Mouse (Mus musculus) neural tube, embryonic 11.5 days (tissue): ENCODE results near the gene Ina. TPM values are rescaled to one million over a fixed set of nuclear protein-coding genes. Genes with fewer than 3 reads are reported as not detected.
"Not testable (repeated sequence)": the region's sequence is repeated elsewhere in the genome, so short reads cannot be mapped to it uniquely, and the experiment has no call there.

Source experiments
- ATAC-seq: fragments of 200-750 bp; cut with Nextera tagmentation; 2 replicates; pipeline ENCODE4 v1.8.0; 2017; ENCODE audit warnings: moderate number of reproducible peaks, mild to moderate bottlenecking, moderate TSS enrichment, moderate library complexity; ENCODE audit not compliant: insufficient read depth, low FRiP score, low TSS enrichment
- DNase-seq: peaks from one replicate; pipeline ENCODE4 v3.0.0-alpha.2; 2015; ENCODE audit warnings: low spot score
- H3K27ac ChIP-seq: fragments of 300-500 bp; sonication (generic); 2 replicates; pipeline ENCODE4 v1.5.1; 2014; ENCODE audit warnings: low read depth, mild to moderate bottlenecking, low read length
- H3K27me3 ChIP-seq: fragments of 300-500 bp; sonication (generic); 2 replicates; pipeline ENCODE4 v1.6.1; 2014; ENCODE audit warnings: mild to moderate bottlenecking, low read length, mixed read lengths; ENCODE audit not compliant: control insufficient read depth, insufficient read depth
- H3K36me3 ChIP-seq: fragments of 300-500 bp; sonication (generic); 2 replicates; pipeline ENCODE4 v1.6.1; 2014; ENCODE audit warnings: mild to moderate bottlenecking, low read length, moderate library complexity, mixed read lengths; ENCODE audit not compliant: control insufficient read depth, insufficient read depth
- H3K4me1 ChIP-seq: fragments of 300-500 bp; sonication (generic); 2 replicates; pipeline ENCODE4 v1.6.1; 2014; ENCODE audit warnings: low read length, mixed read lengths; ENCODE audit not compliant: control insufficient read depth, insufficient read depth
- H3K4me2 ChIP-seq: fragments of 300-500 bp; sonication (generic); 2 replicates; pipeline ENCODE4 v1.6.1; 2014; ENCODE audit warnings: low read depth, mild to moderate bottlenecking, moderate library complexity
- H3K4me3 ChIP-seq: fragments of 300-500 bp; sonication (generic); 2 replicates; pipeline ENCODE4 v1.5.1; 2014; ENCODE audit warnings: low read depth, low read length
- H3K9ac ChIP-seq: fragments of 300-500 bp; sonication (generic); 2 replicates; pipeline ENCODE4 v1.6.1; 2014; ENCODE audit warnings: mild to moderate bottlenecking, low read length
- H3K9me3 ChIP-seq: fragments of 300-500 bp; sonication (generic); 2 replicates; pipeline ENCODE4 v1.6.1; 2016; ENCODE audit warnings: low read length; ENCODE audit not compliant: control insufficient read depth
- WGBS: fragments of 180-500 bp; shearing (Covaris S2); extraction: QIAGEN DNeasy Blood & Tissue Kit; methylation state at CpG from one replicate; pipeline ENCODE4 v1.1.7; 2014; 5-methylcytosine and 5-hydroxymethylcytosine counted together
- polyA plus RNA-seq: library from polyadenylated mRNA; unstranded; fragments of >200 nt; fragmentation: Nextera tagmentation; extraction: Ambion mirVana; gene quantifications from 2 replicates; pipeline ENCODE4 v1.2.1, GENCODE M21; 2014

Gene Ina
- polyA plus RNA-seq, 1 experiment from 2014 or later: 332 TPM

DNA sequence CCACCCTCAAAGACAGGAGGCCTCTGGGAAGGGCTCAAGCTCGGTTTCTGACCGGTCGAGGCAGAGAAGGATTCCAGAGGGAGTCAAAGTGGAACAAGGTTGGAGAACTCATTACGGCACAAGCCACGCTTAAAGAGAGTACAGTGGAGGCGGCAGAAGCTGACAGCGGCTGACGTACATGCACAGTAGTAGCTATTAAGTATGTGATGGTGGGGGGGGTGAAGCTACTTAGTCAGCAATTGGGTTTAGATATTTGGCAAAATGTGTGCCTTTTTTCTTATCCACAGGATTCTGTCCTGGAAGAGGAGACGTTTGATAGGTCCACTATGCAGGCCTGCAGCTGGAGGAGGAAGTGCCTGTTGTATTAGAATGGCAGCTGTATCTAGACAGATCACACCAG, 42.8 kb upstream of the Ina start:
- no peaks in the 10 kb centered on the region for H3K36me3 ChIP-seq
- 63% methylated on average over 9 of the region's 9 CpGs for WGBS
- peaks cover 9% of the 10 kb centered on the region for H3K4me1 ChIP-seq
- H3K9me3 ChIP-seq: no peaks in the 10 kb centered on the region
- H3K27ac ChIP-seq: peak overlapping the region; percentile 79
- H3K9ac ChIP-seq: peak overlapping the region; percentile 35; the same call in 1 of the 2 replicates
- ATAC-seq: no peak
- DNase-seq: peak; percentile 18
- no peaks in the 10 kb centered on the region for H3K27me3 ChIP-seq
- H3K4me3 ChIP-seq: no peak overlapping the region
- H3K4me2 ChIP-seq: no peak overlapping the region

DNA sequence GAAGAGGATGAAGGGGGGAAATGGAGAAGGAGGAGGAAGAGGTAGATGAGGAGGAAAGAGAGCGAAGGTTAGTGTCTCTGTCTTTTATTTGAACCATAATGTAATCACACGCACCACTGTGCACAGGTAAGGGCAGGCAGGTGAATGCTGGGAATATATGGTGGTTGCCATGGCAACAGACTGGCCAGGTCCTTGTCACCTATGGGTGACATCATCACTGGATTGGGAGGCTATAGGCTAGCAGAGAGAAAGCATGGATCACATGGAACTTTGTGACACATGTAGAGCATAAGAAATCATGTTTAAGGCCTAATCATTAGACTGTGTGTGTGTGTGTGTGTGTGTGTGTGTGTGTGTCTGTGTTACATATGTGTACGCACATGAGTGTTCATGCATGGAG, 42.3 kb upstream of the Ina start:
- H3K4me1 ChIP-seq: peaks cover 9% of the 10 kb centered on the region
- ATAC-seq (no peak), DNase-seq (no peak)
- no peak overlapping the region for H3K4me2 ChIP-seq
- no peak overlapping the region for H3K27ac ChIP-seq
- H3K4me3 ChIP-seq: no peak overlapping the region
- H3K36me3 ChIP-seq: no peaks in the 10 kb centered on the region
- no peak overlapping the region for H3K9ac ChIP-seq
- no peaks in the 10 kb centered on the region for H3K9me3 ChIP-seq
- no peaks in the 10 kb centered on the region for H3K27me3 ChIP-seq
- WGBS: 95% methylated on average over 3 of the region's 3 CpGs

DNA sequence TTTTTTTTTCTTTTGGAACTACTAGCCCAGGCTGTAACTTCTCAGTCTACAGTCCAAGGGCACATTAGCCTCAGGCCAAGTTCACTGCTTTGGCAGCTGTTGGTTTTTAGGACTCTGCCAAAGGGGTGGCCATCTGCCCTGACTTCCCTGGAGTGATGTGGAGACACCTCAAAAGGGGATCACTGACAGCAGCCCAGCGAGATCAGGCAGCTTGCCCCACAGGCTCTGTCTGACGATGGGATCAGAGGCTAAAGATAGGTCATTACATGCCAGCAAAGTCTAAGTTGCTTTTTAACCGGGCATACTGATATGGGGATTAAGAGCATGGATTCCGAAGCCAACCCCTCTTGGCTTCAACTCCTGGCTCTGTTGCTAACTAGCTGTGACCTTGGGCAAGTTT, 38.9 kb upstream of the Ina start:
- 81% methylated on average over 4 of the region's 4 CpGs for WGBS
- DNase-seq: no peak

DNA sequence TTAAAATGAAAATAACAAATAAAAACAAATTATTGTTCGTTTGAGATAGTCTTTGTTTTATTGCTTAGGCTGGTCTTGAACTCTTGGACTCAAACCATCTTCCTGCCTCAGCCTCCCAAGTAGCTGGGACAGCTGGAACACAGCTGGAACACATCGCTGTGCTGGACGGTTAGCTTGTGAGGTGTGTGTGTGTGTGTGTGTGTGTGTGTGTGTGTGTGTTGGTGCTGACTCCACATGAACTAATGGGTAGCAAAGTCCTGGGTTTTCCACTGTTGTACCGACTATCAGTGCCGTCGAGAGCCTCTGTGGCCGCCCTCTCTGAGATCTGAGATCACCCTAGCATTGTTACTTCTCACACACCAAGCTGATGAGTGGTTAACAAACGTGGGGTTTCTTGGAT, 38.5 kb upstream of the Ina start:
- Histone ChIP-seq H3K9me3 (no peaks in the 10 kb centered on the region), H3K27ac (no peak overlapping the region), H3K4me2 (no peak overlapping the region), H3K36me3 (no peaks in the 10 kb centered on the region), H3K4me1 (peaks cover 9% of the 10 kb centered on the region), H3K4me3 (no peak overlapping the region), H3K27me3 (no peaks in the 10 kb centered on the region), H3K9ac (no peak overlapping the region)
- ATAC-seq (no peak), DNase-seq (no peak)
- WGBS: 87% methylated on average over 8 of the region's 8 CpGs

More for the DNA sequence above, 38.9 kb upstream of the Ina start:
- peaks cover 9% of the 10 kb centered on the region for H3K4me1 ChIP-seq
- no peak for ATAC-seq
- no peak overlapping the region for H3K4me2 ChIP-seq
- H3K27ac ChIP-seq: no peak overlapping the region
- no peak overlapping the region for H3K4me3 ChIP-seq
- H3K27me3 ChIP-seq: no peaks in the 10 kb centered on the region
- no peak overlapping the region for H3K9ac ChIP-seq
- H3K36me3 ChIP-seq: no peaks in the 10 kb centered on the region
- no peaks in the 10 kb centered on the region for H3K9me3 ChIP-seq

DNA sequence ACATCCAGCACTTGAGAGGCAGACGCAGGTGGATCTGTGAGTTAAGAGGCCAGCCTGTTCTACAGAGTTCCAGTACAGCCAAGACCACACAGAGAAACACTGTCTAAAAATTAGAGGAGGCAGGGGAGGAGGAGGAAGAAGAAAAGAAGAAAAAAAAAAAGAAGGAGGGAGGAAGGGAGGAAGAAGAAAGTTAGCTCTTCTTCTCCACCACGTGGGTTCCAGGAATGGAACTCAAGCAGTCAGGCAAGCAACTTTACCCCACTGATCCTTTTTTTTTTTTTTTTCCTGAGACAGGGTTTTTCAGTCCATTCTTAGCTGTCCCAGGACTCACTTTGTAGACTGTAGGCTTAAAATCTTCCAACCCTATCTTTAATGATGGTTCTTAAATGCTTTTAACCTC, 37.8 kb upstream of the Ina start:
- WGBS: 72% methylated on average over 2 of the region's 2 CpGs
- no peak for ATAC-seq
- H3K36me3 ChIP-seq: no peaks in the 10 kb centered on the region

DNA sequence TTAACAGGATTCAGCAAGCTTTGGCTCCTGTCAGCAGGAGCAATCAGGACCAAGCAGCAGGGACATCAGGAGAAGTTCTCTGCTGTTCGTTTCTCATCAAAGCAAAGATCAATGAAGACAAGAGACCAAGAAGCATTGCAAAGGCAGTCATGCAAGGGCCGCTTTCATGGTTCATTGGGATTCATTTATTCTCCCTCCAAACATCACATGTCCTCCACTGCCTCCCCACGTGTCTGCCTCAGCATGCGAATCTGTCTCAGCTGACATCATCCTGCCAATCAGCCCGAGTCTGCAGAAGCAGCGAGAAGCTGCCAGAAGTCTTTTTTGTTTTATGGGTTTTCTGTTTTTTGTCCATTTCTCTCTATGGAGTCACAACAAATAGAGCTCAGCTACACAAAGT, 37.0 kb upstream of the Ina start:
- Histone ChIP-seq H3K4me3 (no peak overlapping the region), H3K27ac (no peak overlapping the region), H3K27me3 (no peaks in the 10 kb centered on the region), H3K9ac (no peak overlapping the region), H3K4me1 (no peaks in the 10 kb centered on the region), H3K4me2 (no peak overlapping the region), H3K9me3 (no peaks in the 10 kb centered on the region), H3K36me3 (no peaks in the 10 kb centered on the region)
- no peak for ATAC-seq
- peak; percentile 26 for DNase-seq
- 44% methylated on average over 6 of the region's 6 CpGs for WGBS

More for the DNA sequence above, 37.8 kb upstream of the Ina start:
- Histone ChIP-seq H3K27me3 (no peaks in the 10 kb centered on the region), H3K27ac (no peak overlapping the region), H3K4me1 (peaks cover 3% of the 10 kb centered on the region; the same call in 1 of the 2 replicates), H3K4me2 (no peak overlapping the region), H3K9me3 (no peaks in the 10 kb centered on the region), H3K9ac (no peak overlapping the region), H3K4me3 (no peak overlapping the region)
- no peak for DNase-seq

DNA sequence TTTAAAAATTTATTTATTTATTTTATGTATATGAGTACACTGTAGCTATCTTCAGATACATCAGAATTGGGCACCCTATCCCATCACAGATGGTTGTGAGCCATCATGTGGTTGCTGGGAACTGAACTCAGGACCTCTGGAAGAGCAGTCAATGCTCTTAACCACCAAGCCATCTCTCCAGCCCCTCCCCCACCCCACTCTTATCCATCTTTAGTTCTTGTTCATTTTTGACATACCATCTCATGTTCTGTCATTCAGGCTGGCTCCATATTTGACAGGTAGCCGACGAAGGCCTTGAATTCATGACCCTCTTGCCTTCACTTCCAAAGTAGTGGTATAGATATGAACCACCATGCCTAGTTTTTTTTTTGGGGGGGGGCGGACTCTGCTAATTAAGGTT, 36.4 kb upstream of the Ina start:
- WGBS: 95% methylated on average over 3 of the region's 3 CpGs
- not testable (repeated sequence) for DNase-seq

DNA sequence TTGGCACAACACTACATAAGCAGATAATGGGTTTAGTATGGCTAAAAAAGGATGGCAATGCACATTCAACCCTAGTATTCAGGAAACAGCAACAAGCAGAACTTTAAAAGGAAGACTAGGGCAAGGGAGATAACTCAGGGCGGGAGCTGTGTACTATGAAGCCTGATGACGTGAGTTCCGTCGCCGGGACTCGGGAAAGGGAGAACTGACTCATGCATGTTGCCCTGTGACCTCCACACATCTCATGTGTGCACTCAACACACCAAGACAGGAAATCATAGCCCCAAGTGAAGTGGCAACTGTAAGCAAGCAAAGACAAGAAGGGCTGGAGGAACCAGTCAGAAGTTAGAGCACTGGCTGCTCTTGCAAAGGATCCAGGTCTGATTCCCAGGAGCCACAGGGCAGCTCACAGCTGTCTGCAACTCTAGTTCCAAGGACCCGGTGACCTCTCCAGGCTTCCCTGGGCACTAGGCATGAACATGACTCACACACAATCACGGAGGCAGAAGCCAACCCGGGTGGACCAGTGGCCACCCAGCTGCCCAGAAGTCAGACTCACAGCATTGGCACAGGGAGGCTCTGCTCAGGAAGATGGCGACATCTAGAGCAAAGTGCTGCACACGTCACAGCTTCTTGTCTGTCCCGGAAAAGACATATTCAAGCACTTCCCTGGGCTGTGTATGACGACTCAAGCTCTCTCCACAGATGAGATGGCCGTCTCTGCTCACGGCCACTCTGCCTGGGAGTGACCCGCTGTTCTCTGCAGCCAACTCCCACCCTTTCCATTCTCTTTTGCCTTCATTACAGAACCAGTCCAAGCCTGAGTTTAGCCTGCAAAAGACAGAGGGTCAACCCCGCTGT, 35.3 kb upstream of the Ina start:
- H3K9ac ChIP-seq: no peak overlapping the region
- H3K27me3 ChIP-seq: no peaks in the 10 kb centered on the region
- no peak overlapping the region for H3K4me2 ChIP-seq
- H3K27ac ChIP-seq: no peak overlapping the region
- 0 out of 2 replicates have a peak, but pooled peaks cover 5% of the 10 kb centered on the region for H3K4me1 ChIP-seq
- H3K4me3 ChIP-seq: no peak overlapping the region
- H3K9me3 ChIP-seq: no peaks in the 10 kb centered on the region
- 86% methylated on average over 17 of the region's 17 CpGs for WGBS
- DNase-seq (no peak), ATAC-seq (no peak)
- H3K36me3 ChIP-seq: no peaks in the 10 kb centered on the region

More for the DNA sequence above, 36.4 kb upstream of the Ina start:
- not testable (repeated sequence) for H3K4me1 ChIP-seq, H3K9ac ChIP-seq, H3K36me3 ChIP-seq, ATAC-seq, H3K27me3 ChIP-seq, H3K27ac ChIP-seq, H3K9me3 ChIP-seq, H3K4me3 ChIP-seq, H3K4me2 ChIP-seq

DNA sequence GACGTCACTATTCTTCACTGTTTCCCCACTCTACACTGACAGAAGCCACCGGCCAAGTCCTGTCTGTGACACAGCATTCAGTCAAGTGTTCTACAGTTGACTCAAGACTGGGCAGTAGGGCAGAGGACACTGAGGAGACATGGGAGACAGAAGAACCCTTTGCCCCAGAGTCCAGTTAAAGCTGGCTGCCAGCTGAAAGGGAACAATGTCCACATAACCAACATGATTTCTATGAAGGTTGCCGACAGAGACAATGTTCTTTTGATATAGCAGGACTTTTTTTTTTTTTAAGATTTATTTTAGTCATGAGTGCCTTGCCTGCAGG, 34.8 kb upstream of the Ina start:
- Histone ChIP-seq H3K9ac (no peak overlapping the region), H3K4me2 (no peak overlapping the region), H3K4me3 (no peak overlapping the region), H3K36me3 (no peaks in the 10 kb centered on the region), H3K9me3 (no peaks in the 10 kb centered on the region), H3K27me3 (no peaks in the 10 kb centered on the region), H3K4me1 (0 out of 2 replicates have a peak, but pooled peaks cover 5% of the 10 kb centered on the region), H3K27ac (no peak overlapping the region)
- DNase-seq (no peak), ATAC-seq (no peak)
- 85% methylated on average over 3 of the region's 3 CpGs for WGBS
